Mouse (Mus musculus) adrenal gland, adult 8-10 months (tissue): ENCODE measurements around the gene Igsf3. TPM values are rescaled to one million over a fixed set of nuclear protein-coding genes. Genes with fewer than 3 reads are reported as not detected.
"Not testable (repeated sequence)": the region's sequence is repeated elsewhere in the genome, so short reads cannot be mapped to it uniquely, and the experiment has no call there.

Experiments used
- DNase-seq: peaks from one replicate; pipeline ENCODE4 v3.0.0; 2022
- total RNA-seq, 4 experiments: library from RNA; stranded (reverse); gene quantifications; 2 replicates each; pipeline ENCODE4 v1.2.4; 2022

Gene Igsf3
- total RNA-seq, 4 experiments from 2014 or later, result 4.5 to 11.8 (median 8.2) TPM

DNA sequence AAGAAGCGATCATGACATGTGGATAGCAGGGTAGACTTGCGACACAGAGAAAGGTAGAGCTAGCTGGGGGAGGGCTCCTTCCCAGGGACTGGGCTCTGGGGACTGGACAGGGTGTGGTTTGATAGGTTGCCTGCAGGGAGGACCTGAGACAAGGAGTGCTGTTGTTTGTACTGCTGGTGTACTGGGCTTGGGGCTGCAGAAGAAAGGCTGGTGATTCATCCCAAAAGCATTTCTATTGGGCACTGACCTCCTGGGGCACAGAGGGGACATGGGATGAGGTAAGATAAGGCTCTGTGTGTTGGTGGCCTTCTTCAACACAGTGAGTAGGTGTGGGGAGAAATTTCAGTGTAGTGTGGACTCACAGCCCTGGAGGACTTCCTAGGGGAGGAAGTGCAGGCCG lies 29.2 kb downstream of the Igsf3 start:
- DNase-seq, result no peak

DNA sequence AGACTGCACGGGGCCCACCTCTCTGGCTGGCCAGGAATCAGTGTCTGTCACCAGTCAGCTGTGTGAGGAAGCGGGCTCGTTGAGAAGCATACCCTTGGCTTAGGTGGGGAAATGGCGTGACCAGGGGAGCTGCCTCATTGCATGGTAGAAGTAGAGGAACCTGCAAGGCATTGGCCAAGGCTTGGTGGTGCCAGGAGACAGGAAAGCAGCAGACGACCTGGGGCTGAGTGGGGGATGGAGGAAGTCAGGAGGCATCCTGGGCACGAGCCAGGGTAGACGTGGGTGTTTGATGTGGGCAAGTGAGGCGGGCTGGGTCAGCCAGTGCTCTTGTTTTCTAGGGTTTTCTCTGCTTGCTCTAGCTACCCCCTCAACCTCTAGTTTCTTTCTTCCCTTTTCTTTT lies 30.7 kb downstream of the Igsf3 start:
- no peak for DNase-seq

DNA sequence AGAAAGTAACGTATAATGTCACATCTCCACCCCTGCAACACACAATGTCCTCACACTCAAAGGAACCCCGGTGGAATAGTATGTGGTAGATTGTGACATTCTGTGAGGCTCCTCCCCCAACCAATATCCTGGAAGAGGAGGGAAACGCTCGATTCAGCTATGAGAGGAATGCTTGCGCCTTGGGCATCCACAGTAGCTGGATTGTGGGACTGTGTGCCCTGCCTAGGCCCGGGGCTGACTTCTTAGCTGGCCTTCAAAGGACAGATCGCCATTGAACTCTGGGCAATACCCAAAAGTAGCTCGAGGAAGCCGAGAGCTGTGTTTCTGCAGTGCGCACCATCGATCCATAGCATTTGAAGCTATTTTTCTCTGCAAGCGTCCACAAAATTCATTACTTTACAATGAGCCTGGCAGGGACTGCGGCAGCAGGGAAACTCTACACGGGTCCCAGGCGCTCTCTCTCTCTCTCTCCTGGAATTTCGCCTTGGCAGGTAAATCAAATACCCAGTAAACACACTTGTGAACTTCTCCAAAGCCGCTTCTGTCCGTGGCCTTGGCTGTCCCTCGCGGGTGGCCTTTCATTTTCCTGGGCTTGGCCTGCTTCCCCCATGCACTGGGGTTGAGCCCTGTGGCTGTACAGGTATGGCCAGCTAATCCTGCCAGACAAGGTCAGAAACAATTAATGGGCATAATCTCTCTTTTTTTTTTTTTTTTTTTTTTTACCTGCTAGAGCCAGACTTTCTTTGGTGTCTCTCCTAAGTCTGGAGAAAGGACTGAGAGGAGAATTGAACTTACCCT lies 32.3 kb downstream of the Igsf3 start:
- no peak for DNase-seq

DNA sequence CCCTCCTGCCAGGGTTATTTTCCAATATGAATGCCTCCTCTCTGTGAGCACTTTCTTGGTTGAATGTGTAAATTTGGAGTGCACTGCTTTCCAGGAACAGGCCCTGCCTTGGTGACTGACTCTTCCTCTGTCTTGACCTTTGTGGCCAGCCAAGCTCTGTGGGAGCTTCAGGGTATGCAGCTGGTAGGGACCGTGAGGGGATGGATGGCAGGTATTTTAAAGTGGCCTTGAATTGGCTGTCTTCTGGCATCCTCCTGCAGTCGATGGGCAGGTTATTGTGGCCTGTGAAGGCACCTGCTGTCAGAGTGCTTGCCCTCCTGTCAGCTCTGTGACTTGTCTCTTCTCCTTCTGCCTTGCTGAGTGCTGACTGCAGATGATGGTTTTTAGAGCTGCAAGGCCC lies 33.3 kb downstream of the Igsf3 start:
- DNase-seq, result no peak

DNA sequence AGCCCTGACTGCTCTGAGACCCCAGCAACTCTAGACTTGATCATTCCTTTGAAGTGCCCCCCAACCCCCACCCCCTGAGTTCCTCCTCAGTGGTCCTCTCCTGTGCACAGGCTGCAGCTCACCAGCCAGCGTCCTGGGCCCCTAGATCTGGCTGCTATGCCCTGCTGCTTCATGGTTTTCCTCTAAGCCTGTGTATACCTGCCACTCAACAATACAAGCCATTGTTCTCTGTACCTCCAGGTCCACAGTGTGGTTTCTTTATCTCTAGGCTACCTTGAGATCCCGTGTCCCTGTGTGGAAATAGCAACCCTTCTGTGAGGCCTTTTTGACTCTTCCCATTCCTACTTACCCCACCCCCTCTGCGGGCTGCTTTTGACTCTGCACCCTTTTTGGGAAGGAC lies 33.9 kb downstream of the Igsf3 start:
- no peak for DNase-seq

DNA sequence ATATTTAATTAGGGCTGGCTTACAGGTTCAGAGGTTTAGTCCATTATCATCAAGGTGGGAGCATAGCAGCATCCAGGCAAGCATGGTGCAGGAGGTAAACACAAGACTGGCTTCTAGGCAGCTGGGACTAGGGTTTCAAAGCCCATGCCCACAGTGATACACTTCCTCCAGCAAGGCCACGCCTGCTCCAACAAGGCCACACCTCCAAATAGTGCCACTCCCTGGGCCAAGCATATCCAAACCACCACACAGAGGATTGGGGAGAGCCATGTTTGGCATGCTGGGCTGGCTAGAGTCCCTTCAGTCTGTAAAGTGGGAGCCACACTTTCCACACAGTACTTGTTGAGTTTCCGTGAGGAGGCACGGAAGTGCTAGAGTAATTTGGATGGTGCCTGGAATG lies 34.7 kb downstream of the Igsf3 start:
- no peak for DNase-seq

DNA sequence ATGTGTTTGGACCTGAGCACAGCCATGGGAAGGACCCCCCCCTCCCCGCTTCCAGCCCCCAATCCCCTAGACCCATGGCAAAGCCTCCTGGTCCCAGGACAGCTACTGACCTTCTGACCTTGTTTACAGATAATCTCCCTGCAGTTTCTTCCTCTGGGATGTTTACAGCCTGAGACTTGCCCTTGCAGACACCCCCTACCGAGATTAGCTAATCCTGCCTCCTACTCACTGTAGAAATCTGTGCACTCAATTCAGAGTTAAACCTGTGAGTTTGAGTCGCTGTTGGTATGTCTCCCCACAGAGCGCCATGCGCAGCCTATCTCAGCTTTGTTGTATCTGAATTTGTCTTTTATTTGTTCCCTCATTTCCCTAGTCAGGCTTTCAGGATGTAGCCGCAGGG lies 35.2 kb downstream of the Igsf3 start:
- no peak for DNase-seq

DNA sequence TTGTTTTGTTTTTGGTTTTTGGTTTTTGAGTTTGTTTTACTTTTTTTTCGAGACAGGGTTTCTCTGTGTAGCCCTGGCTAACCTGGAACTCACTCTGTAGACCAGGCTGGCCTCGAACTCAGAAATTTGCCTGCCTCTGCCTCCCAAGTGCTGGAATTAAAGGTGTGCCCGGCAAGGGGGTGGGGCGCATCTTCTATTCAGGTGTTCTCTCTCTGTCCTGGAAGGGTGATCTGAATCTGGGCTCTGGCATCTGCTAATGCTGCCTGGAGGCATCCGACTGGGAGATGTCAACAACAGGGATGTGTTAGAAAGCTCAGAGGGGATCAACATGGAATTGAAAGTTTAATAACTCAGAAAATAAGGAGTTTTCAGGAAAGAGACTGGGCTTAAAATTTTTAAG lies 36.1 kb downstream of the Igsf3 start:
- DNase-seq, result not testable (repeated sequence)

DNA sequence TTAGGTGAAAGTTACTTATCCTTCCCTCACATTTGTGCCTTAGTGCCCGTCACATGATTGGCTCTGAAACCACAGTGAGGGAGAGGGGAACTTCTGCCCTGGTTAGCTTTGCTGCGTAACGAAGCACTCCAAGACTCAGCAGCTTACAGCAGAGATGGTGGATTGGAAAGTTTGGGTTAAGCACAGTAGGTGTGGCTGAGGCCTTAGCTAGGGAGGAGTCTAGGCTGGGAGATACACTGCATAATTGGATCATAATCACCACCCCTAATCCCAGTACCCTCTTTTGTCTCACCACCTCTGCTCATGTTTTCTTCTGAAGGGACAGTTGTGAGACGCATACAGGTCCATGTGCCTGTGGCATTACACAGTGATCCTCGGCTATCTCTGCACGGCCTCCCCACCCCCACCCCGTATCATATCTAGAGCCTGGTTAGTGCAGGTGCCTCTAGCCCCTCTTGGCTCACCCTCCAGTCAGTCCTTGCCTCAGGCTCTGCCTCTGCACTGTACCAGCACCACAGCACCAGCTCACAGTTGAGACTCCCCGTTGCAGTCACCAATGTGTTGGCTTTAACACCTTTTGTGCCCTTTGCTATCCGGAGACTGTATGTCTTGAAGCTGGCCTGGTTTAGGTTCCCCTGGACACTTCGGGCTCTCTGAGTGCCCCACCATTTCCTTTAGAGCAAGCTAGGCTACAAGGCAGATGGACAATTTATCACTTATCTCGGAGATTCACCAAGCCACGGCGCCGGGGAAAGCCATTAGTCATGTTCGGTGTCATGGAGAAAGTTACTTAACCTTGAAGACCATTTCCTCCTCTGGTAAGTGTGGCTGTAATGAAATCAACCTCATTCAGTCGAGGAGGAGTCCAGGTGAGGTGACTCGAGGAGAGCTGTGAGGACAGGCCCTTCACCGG lies 42.1 kb downstream of the Igsf3 start:
- DNase-seq, result no peak

DNA sequence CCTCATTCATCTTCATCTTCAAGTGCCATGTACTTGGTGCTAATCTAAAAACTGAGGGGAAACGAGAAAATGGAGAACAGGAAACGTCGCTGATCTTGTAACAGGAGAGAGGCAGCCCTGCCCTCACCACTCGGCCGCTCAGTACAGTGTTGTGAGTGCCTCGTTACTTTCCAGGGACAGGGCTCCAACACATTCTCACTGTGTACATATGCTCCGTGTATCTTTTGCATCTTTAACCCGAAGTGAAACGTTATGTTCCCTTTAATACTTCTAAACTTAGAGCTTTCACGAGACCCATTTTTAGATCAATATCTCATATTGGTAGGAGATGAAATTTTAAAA lies 42.7 kb downstream of the Igsf3 start:
- no peak for DNase-seq

DNA sequence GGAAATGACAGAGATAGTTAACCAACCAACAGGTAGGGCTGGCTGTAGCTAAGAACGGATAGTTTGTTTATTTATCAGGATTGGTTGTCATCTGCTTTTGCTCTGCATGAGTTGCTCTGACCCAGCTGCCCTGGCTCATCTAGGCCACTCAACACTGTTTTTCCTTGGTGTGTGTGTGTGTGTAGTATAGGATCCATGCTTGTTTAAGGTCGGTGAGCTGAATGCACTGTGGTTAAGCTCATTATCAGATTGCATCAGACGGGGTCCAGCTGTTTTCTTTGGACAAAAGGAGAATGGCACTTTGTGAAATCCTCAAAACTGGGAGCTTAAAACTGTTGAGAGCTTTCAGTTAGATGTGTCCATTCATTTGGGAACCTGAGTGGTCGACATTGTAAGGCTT lies 46.3 kb downstream of the Igsf3 start:
- DNase-seq, result no peak

DNA sequence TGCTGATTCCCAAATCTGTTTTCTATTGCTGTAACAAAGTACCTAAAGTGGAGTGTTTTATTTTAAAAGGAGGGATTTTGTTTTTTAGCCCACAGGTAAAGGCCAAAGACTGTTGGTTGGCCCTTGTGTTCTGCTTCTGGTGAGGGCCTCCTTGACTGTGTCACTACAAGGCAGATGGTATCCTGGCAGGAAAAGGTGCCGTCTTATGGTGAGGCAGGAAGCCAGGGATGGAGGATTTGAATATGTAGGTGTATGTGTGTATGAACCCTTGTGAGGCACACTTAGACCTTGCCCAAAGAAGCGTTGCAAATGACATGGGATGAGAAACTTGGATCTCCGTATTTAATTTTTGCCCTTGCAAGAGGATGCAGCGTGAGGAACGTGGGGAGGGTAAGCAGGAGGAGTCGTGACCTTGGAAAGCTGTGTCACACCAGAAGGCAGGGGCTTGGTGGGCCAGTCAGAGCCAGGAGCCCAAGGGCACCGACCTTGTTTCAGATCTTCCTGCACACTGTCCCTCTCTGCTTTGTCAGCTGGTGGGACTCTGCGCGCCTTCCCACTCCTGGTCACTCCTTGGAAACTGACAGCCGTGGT lies 47.5 kb downstream of the Igsf3 start:
- DNase-seq, result no peak

DNA sequence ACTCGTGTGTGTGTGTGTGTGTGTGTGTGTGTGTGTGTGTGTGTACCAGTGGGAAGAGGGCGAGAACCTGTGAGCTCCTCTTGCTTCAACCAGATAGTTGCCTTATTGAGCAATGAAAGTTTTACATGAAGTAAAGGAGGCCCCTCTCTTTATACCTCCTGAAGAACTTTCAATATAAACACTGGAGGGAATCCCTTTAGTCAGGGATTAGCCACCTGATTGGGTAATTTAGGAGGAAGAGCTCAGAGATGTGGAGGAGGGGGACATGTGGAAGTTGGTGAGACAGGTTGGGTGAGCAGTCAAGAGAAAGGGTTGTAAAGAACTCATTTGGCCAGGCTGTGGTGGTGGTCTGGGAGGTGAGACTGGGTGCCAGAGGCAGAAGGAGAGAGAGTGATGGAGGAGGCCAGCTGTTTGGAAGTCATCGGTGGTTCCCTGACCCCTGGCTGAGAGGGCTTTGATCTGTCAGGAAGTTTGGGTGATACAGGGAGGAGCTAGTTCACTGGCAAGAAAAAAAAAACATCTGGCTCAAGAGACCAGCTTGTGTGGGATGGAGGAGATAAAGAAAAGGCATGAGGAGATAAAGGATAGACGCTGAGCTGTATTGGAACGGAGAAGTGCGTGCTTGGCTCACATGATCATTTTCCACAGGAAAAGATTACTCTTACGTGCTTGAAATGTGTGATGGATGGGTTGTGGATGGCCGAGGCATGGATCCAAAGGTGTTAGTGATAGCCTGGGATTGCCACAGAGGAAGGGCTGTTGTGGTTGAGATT lies 53.3 kb downstream of the Igsf3 start:
- DNase-seq, result no peak

DNA sequence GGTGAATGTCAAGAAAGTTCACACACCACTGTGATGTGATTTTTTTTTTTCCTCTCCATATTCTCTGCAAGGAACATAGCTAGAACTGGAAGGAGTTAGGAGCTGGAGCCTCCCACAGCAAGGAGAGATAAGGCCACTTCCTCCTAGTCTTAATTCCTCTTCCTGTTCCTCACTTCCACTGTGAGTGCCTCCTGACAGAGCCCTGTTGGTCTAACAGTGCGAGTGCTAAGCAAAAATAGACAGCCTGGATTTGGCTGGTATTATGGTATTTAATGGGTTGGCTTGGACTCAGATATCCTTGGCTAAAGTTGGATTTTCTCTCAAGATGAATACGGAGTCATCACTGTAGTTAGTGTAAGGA lies 53.9 kb downstream of the Igsf3 start:
- DNase-seq, result no peak

DNA sequence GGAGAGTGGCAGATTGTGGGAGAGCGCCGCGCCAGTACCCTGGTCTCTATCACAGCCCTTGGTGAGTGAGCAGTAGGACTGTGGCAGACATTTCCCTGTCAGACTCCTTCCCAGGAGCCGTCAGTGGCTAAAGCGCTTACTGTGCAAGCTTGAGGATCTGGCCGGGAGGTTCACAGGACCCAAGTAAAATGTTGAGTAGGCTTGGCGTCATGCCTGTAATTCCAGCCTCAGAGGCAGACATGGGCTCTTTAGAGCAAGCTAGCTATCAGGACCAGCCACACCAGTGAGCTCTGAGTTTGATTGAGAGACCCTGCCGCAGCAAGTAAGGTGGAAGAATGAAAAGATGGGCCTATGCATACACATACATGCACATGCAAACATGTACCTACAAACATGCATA lies 58.8 kb downstream of the Igsf3 start:
- DNase-seq, result no peak

DNA sequence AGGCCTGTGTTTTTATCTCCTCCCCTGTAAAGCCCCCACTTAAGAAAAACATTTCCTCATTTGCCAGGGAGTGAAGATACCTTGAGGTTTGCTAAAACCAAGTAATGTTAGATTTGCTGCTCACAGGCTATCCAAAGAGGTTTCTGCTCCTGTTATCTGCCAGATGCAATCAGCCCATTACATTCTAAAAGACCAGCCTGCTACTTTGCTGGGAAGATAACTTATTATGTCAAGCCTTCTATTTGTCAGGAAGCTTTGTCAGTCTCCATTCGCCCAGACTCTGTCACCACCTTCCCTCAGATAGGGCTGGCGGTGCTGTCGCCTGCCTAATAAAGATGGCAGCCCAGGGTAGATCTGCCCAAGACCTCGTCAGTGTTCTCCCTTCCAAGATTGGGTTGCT lies 59.6 kb downstream of the Igsf3 start:
- no peak for DNase-seq

DNA sequence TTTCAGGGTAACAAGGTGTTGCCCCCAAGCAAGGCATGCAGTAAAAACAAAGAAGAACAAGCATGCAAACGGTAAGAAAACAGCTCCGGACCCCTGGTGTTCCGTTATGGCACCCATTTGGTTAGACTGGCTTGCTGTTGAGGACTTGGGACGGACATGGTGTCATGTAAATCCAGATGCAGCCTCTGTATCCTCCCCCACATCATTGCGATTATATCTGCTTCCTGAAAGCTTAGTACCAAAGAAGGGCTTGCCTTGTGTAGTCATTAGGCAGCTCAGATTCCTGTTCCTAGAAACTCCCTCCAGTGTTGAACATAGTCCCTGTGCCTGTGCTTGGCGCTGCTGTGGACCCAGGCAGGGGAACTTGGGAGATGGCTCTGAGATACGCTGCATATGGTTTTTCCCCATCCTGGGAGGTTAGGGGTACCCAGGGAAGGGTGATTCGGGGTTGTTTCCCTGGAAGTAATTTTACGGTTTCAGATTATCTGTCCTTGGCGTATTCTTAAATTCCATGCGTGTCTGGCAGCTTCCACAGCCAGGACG lies 60.2 kb downstream of the Igsf3 start:
- no peak for DNase-seq

DNA sequence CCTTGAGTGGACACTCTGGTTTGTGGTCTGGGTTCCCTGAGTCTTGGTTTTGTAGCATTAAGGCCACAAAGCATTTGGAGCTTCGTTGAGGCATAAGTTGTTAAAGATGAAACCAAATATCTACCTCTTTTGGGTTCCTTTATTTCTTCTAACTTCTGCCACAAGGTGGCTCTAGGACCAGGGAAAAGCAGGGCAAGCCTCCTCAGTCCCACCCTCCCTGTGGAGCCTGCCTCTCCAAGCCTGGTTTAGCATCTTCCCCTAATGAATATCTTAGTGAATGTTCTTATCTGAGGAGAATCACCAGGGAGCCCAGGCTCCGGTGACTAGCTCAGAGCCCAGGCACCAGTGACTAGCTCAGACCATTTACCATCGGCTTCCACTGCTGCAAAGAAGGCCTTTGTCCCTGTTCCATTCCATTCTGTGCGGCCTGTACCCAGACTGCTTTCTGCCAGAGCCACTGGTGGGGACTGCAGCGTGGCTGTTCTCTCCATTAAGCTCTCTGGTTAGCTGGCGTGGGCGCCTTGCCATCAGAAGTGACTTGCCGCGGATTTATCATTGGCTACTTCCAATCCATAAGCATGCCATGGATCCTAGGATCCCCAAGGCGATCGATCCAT lies 66.5 kb downstream of the Igsf3 start:
- no peak for DNase-seq

DNA sequence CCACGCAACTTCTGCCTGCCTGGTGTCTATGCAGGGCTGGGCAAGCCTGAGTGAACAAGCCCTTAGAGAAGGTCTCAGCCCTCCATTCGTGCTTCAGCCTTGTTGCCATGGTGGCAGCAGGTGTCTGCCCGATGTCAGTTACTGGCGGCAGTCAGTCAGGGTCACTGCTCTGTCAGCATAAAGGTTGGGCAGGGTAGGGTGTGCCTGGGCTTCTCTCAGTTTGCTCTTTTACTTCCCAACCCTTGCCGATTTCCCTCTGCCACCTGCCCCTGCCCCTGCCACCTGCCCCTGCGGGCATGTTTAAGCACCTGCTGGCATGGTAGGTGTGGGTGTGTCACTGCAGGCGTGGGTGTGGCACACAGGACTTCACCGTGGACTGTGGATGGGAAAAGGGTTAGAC lies 67.6 kb downstream of the Igsf3 start:
- no peak for DNase-seq

DNA sequence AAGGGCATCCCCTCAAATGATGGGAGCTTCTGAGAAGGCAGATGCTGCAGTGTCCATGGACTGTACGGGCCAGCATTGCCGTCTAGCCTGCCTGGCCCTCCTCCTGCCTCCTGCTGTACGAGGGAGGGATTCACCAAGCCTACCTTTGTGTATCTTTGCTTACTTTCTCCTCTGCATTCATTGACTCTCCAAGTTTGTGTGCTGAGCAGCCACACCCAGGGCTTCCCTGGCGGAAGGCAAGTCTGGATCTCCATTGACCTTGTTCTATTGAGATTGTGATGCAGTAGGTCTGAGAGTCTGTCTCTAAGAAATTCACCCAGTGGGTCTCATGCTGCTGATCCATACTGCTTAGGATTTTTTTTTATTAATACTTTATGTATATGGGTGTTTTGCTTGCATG lies 70.4 kb downstream of the Igsf3 start:
- DNase-seq, result no peak

DNA sequence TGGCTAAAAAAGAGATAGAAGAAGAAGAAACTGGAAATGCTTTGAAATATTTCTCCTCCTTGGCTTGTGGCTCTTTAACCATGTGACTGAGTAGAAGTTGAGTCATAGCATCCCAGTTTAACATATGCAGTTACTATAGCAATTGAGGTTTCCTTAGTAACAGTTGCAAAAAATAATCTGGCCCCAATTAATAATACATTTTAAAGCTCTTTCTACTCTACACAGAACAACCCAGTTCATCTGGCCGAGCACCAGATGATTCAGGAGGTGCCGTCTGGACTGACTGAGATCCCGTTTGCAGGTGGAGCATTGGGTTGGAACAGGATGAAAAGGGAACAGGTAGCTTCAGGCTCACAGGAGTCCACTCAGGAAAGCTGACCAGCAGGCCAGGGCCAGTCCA lies 71.9 kb downstream of the Igsf3 start:
- no peak for DNase-seq

DNA sequence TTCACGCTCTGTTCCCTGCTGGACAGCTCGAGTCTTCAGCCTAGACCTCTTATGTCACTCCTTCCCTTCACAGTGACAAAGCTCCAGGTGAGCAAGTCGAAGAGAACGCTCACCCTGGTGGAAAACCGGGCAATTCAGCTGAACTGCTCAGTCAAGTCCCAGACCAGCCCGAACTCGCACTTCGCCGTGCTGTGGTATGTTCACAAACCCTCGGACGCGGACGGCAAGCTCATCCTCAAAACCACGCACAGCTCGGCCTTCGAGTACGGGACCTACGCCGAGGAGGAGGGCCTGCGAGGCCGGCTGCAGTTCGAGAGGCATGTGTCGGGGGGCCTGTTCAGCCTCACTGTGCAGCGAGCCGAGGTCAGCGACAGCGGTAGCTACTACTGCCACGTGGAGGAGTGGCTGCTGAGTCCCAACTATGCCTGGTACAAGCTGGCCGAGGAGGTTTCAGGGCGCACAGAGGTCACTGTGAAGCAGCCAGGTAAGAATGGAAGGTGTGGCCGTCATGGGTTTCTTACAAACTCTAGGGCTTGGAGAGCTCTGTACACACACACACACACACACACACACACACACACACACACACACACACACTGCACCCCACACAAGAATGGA lies 74.0 kb downstream of the Igsf3 start:
- no peak for DNase-seq
